Mouse (Mus musculus) heart, adult 8-10 months (tissue): ENCODE data around the gene Enoph1. TPM values are rescaled to one million over a fixed set of nuclear protein-coding genes. Genes with fewer than 3 reads are reported as not detected.
A peak's percentile ranks its signal among the peaks of the same experiment; 100 is the strongest.

Experiments used
- DNase-seq: peaks from one replicate; pipeline ENCODE4 v3.0.0; 2022; ENCODE audit warnings: low spot score
- total RNA-seq, 4 experiments: library from RNA; stranded (reverse); gene quantifications; 2 replicates each; pipeline ENCODE4 v1.2.4; 2022

The Enoph1 gene
- total RNA-seq, 4 experiments from 2014 or later = 5.7 to 8.6 (median 8.3) TPM

GRCm38 (mm10) chr5:100040281-100040784 lies 548 bp downstream of the Enoph1 start:
- peak; percentile 40 for DNase-seq

GRCm38 (mm10) chr5:100041272-100041671 lies 1.5 kb downstream of the Enoph1 start:
- DNase-seq = no peak

DNA sequence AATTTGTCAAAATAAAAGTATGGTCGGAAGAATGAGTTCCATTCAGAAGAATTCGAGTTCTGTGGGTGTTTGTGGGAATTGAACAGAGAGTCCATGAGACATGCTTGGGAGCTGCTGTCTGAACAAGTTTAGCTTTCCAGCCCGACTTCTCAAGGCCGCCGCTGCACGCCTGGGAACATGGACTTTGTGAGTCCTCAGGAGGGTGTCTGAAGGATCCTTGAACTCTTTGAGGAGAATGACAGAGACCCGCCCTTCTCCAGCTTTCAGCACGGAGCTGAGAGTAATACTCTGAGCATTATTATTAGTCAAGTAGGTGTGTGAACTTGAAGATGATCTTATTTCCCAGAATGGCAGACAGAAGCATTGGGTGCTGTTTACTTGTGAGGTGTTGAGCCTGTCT lies 2.7 kb downstream of the Enoph1 start:
- no peak for DNase-seq

DNA sequence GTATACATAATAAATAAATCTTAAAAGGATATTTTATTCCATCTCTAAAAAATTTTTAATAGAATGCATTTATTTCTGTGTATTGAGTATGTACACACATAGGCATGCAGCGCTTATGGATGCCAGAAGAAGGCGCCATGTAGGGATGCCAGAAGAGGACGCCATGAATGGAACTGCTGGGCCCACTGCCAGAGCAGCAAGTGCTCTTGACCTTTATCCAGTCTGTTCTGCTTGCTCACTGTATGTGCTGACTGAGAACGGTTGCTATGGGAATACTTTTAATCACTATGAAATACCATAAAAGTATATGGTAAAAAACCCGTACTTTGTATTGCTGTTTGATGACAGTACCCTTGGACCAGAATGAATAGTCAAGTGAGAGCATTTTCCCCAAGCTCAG lies 3.6 kb downstream of the Enoph1 start:
- peak; percentile 31 for DNase-seq

DNA sequence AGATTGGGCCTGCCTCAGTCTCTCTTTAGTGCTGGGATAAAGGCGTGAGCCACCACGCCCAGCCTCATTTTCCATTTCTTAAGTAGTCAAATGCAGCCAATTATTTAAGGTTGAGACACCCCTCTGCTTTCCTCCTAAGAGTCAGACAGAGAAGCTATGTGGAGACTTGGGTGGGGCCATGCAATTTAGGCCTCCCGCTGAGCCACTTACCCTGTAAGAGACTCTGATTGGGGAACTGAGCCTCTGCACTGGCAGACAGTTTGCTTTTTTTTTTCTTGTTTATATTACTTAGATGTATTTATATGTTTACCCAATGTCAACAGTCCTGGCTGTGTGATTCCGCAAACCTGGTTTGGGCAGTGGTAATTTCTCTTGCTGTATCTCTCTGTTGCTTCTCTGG lies 4.2 kb downstream of the Enoph1 start:
- DNase-seq = no peak

GRCm38 (mm10) chr5:100044621-100045020 lies 4.8 kb downstream of the Enoph1 start:
- no peak for DNase-seq

DNA sequence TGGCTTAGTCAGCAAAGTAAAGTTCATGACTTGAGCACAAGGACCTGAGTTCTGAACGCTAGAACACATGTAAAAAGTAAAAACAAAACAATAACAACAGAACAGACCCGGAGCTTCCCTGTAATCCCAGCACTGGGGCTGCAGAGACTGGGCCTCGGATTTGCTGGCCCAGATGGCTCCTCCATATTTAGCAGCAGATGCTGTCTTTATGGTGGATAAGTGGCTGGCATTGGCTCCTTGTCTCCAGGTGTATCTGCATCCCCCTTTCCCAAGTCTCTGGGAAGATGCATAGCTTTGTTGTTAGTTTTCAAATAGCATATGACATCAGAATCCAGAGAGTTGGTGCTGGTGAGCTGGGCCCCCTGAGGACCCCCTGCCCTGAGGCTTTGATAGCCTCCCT lies 6.3 kb downstream of the Enoph1 start:
- no peak for DNase-seq

- DNase-seq = no peak
Measured at GRCm38 (mm10) chr5:100047143-100047640, 7.4 kb downstream of the Enoph1 start.

DNA sequence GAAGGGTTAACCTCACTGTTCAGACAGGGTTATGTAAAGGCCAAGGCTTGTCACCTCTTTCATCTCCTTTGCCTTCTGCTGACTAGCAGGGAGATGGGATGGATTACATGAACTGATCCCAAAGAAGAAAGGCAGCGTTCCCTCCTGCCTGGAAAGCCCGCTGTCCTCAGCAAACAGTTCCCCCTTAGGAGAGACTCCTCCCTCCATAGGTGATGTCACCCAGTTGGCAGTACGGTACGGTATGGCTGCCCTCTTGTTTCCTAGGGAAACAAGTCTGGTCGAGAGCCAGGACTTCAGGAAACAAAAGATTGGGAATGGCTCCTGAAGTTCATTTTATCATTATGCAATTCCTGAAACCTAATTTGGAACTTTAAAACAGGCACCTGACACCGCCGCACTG lies 8.1 kb downstream of the Enoph1 start:
- no peak for DNase-seq

- no peak for DNase-seq
Measured at GRCm38 (mm10) chr5:100049904-100050303, 10.1 kb downstream of the Enoph1 start.

DNA sequence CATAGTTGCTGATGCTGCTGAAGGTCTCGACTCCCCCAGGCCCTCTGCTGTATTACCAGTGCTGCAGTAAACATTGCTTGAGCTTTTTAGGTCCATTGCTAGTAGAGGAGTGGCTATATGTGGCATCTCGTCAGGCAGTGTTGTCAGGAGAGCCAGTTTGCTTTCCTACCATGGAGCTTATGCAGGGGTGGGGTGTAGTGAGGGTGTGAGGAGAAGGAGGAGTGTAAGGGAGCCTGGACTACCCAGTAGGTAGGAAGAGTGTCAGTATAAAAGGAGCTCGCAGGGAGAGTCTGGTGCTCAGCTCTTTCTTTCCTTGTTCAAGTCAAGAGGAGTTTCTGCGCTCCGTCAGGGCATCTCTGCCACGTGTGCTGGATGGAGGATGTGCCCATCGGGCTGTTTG lies 12.9 kb downstream of the Enoph1 start:
- no peak for DNase-seq

- no peak for DNase-seq
Measured at GRCm38 (mm10) chr5:100054807-100055547, 15.2 kb downstream of the Enoph1 start.

DNA sequence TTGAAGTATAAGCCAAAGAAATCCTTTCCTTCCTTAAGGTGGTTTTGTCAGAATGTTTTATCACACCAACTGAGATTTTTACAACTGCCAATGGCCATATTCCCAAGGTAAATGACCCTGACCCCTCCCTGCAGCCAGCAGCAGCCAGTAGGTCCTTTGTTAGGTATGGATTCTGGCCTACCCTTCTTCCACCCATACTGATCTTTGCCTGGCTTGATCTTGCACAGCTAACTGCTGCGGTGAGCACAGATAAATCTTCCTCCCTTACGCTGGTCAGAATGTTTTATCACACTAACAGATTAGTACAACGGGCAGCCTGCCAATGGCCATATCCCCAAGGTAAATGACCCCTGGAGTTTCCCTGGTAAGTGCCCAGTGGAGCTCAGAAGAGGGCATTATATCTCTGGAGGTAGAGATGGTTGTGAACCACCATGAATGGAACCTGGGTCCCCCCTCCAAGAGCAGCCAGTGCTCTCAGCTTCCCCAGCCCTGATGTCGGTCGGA lies 16.1 kb downstream of the Enoph1 start:
- DNase-seq = no peak

DNA sequence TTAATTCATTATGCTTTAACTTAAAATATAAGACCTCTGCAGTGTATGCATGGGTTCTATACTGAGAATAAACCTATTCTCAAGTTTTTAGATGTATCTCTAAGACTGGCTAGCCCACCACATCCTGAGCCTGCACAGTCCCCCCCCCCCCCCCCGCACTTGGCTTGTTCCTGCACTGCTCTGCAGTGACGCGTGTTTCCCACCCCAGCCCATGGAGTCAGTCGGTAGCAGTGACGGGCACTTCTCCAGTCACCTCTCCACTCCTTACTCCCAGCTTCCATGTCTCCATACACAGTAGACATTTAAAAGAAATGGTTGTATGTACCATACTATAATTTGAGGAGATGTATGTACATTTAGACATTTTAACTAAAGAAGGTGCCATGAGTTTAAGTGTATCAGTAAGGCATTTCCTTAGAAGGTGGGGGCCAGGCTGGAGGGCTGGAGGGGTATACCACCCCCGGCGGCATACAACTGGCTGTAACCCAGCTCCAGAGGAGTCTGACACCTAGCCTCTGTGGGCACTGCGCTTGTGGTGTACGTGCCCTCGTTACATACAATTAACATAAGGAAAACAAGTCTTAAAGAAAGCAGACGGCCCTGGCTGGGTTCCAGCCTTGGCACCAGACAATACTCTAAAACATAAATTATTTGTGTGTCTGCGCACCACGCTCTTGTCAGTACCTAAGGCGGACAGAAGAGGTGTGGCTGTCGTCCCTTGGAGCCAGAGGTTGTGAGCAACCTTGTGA lies 17.9 kb downstream of the Enoph1 start:
- DNase-seq = no peak

DNA sequence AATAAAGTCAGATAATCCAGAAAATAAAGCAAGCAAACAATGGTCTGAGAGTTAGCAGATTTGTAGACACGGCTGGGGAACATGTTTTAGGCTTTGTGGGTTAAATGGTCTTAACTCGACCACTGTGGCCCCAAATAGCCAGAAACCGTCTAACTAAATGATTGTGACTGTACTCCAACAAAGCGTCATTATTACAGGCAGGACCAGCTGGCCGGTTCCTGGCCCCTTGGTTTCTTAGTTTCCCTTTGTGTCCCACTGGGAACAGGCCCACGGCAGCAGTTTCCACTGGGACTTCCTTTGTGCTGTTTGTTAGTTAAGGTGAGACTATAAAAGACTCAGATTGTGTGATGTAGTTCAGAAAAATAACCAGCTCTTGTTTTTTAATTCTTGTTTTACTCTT lies 18.9 kb downstream of the Enoph1 start:
- DNase-seq = no peak

GRCm38 (mm10) chr5:100059326-100059725 lies 19.5 kb downstream of the Enoph1 start:
- no peak for DNase-seq

DNA sequence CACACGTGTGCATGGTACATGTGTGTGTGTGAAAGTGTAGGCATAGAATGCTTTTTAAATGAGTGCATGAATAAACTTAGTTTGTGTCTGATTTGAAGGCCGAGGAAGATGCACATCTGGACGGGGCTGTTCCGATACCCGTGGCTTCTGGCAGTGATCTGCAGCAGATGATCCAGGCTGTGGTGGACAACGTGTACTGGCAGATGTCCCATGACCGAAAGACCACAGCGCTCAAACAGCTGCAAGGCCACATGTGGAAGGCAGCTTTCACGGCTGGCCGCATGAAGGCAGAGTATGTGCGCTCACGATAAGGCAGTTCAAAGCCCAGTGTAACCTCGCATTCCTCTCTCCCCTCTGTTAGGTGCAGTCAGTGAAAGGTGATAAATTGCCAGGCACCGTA lies 21.1 kb downstream of the Enoph1 start:
- DNase-seq = no peak

DNA sequence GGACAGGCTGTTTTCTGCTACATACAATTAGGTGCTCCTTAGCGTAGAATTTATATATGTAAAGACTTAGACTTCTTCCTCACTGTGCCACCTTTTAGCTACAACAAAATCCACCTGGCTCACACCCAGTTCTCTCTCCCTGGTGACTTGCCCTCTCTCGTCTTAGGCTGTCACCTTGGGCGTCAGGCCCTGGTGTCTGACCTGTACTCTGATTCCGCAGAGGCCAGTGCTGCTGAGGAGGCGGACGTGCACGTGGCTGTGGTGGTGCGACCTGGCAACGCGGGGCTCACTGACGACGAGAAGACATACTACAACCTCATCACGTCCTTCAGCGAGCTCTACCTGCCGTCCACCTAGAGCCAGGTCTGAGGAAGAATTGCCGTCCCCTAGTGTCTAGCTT lies 27.8 kb downstream of the Enoph1 start:
- no peak for DNase-seq

DNA sequence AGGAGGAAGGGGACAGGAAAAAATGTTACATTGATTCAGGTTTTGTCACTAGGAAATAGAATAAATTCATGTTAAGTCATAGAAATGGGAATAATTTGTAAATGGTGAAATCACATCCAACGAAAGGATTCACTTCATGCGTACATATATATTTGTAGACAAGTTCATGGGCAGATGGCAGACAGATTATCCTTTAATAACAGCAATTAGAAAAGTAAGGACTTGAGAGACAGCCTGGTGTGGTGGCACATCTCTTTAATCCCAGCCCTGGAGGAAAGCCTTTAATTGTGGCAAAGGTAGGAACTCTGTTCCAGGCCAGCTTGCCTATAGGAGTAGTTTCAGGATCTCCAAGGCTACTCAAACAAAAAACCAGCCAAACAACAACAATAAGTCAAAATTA lies 29.7 kb downstream of the Enoph1 start:
- DNase-seq = no peak

- peak; percentile 80 for DNase-seq
Measured at GRCm38 (mm10) chr5:100070255-100070654, 30.5 kb downstream of the Enoph1 start.

GRCm38 (mm10) chr5:100071541-100071940 lies 31.8 kb downstream of the Enoph1 start:
- DNase-seq = no peak

- DNase-seq = no peak
Measured at GRCm38 (mm10) chr5:100072557-100072956, 32.8 kb downstream of the Enoph1 start.

DNA sequence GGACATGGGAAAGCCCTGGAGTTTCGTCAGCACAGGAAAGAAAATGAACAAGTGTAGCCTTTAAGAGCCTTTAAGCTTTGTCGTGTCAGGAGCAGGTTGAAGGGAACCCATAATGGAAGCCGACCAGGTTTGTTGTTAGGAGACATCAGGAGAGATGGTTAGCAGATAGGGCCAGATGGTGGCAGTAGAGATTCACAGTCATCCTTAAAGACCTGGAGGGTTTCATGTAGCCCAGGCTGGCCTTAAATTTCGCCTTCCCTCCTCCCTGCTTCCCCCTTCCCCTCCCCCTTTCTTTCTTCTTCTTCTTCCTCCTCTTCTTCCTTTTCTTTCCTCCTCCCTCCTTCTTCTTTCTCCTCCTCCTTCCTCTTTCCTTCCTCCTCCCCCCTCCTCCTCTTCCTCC lies 34.8 kb downstream of the Enoph1 start:
- DNase-seq = no peak
